In genomic region chr7:59228045-59228865, GRCm38 (mm10) we compare ENCODE assay signal across 8 mouse cellular contexts. TPM values are rescaled to one million over a fixed set of nuclear protein-coding genes. Genes with fewer than 3 reads are reported as not detected.
A peak's percentile ranks its signal among the peaks of the same experiment; 100 is the strongest.
DNase-seq lines count a peak whose midpoint lies in the region; ATAC-seq and TF ChIP-seq lines count a peak whose summit lies in the region.

Ube3a (plus strand) TSS chr7:59228750.

- intact Hi-C loops in heart, adult 2 months (cut with DNase I) = no loop called here

- peak within 1 kb of the TSS; percentile 98 for H3K27ac ChIP-seq in embryonic facial prominence, embryonic 14.5 days (replicated peaks; ENCODE audit: low read depth, low read length)
- H3K27ac ChIP-seq in heart, adult 2 months = peak within 1 kb of the TSS; percentile 96
- peak within 1 kb of the TSS; percentile 98 for H3K27ac ChIP-seq in limb, embryonic 13.5 days
- H3K27ac ChIP-seq in midbrain, embryonic 16.5 days (ENCODE audit: low read length) = peak within 1 kb of the TSS; percentile 98

- peaks cover 11% of the 10 kb centered on the region; the same call in 1 of the 2 replicates for H3K4me1 ChIP-seq in embryonic facial prominence, embryonic 14.5 days (ENCODE audit: control insufficient read depth, insufficient read depth, low read length)
- H3K4me1 ChIP-seq in heart, adult 2 months (ENCODE audit: control insufficient read depth, insufficient read depth, low read length) = peaks cover 3% of the 10 kb centered on the region; the same call in 1 of the 2 replicates
- peaks cover 12% of the 10 kb centered on the region for H3K4me1 ChIP-seq in limb, embryonic 13.5 days
- H3K4me1 ChIP-seq in midbrain, embryonic 16.5 days (ENCODE audit: control insufficient read depth, insufficient read depth, low read length) = peaks cover 13% of the 10 kb centered on the region

- WGBS in embryonic facial prominence, embryonic 14.5 days = 2% methylated on average over 31 of the region's 50 CpGs
- WGBS in heart, adult 2 months = under 1% methylated on average over 50 of the region's 50 CpGs
- 1% methylated on average over 50 of the region's 50 CpGs for WGBS in limb, embryonic 13.5 days
- under 1% methylated on average over 49 of the region's 50 CpGs for WGBS in midbrain, embryonic 16.5 days

- H3K36me3 ChIP-seq in embryonic facial prominence, embryonic 14.5 days (ENCODE audit: control insufficient read depth, insufficient read depth, low read length) = no peaks in the 10 kb centered on the region
- peaks cover 12% of the 10 kb centered on the region for H3K36me3 ChIP-seq in heart, adult 2 months (ENCODE audit: control insufficient read depth, insufficient read depth, low read length)
- no peaks in the 10 kb centered on the region for H3K36me3 ChIP-seq in limb, embryonic 13.5 days
- H3K36me3 ChIP-seq in midbrain, embryonic 16.5 days (ENCODE audit: control insufficient read depth, insufficient read depth, low read length) = no peaks in the 10 kb centered on the region

- H3K27me3 ChIP-seq in embryonic facial prominence, embryonic 14.5 days (replicated peaks; ENCODE audit: control insufficient read depth, insufficient read depth, low read length) = no peaks in the 10 kb centered on the region
- H3K27me3 ChIP-seq in heart, adult 2 months (ENCODE audit: control insufficient read depth, insufficient read depth, low read length) = no peaks in the 10 kb centered on the region
- H3K27me3 ChIP-seq in limb, embryonic 13.5 days = no peaks in the 10 kb centered on the region
- no peaks in the 10 kb centered on the region for H3K27me3 ChIP-seq in midbrain, embryonic 16.5 days (ENCODE audit: control insufficient read depth, insufficient read depth, low read depth, low read length)

- no peaks in the 10 kb centered on the region; the same call in 1 of the 2 replicates for H3K79me2 ChIP-seq in heart, adult 2 months (replicated peaks; ENCODE audit: control insufficient read depth, insufficient read depth, low read length)

- peak within 1 kb of the TSS; percentile 97 for H3K9ac ChIP-seq in embryonic facial prominence, embryonic 14.5 days (ENCODE audit: low read depth, low read length)
- peak within 1 kb of the TSS; percentile 95 for H3K9ac ChIP-seq in heart, adult 2 months (ENCODE audit: low read depth, low read length)
- peak within 1 kb of the TSS; percentile 99 for H3K9ac ChIP-seq in limb, embryonic 13.5 days
- peak within 1 kb of the TSS; percentile 98 for H3K9ac ChIP-seq in midbrain, embryonic 16.5 days (ENCODE audit: low read depth, low read length)

- peak; percentile 99 for ATAC-seq in embryonic facial prominence, embryonic 14.5 days (ENCODE audit: low read depth)
- peak; percentile 97 for ATAC-seq in limb, embryonic 13.5 days (ENCODE audit: low FRiP score, low read depth)
- ATAC-seq in midbrain, embryonic 16.5 days = peak; percentile 97

- TF ChIP-seq CTCF in heart, adult 2 months (IDR thresholded peaks at IDR 0.05) = no peak

- H3K4me2 ChIP-seq in embryonic facial prominence, embryonic 14.5 days (ENCODE audit: low read depth, low read length) = peak within 1 kb of the TSS; percentile 71
- peak within 1 kb of the TSS; percentile 67 for H3K4me2 ChIP-seq in limb, embryonic 13.5 days (replicated peaks)
- H3K4me2 ChIP-seq in midbrain, embryonic 16.5 days (ENCODE audit: low read length) = peak within 1 kb of the TSS; percentile 63

- H3K9me3 ChIP-seq in embryonic facial prominence, embryonic 14.5 days (ENCODE audit: control insufficient read depth, low read length) = no peaks in the 10 kb centered on the region
- H3K9me3 ChIP-seq in limb, embryonic 13.5 days = no peaks in the 10 kb centered on the region
- H3K9me3 ChIP-seq in midbrain, embryonic 16.5 days (replicated peaks; ENCODE audit: control insufficient read depth, low read length, poor library complexity, severe bottlenecking) = no peaks in the 10 kb centered on the region

- TF ChIP-seq EP300 in heart, adult 2 months (IDR thresholded peaks at IDR 0.05; ENCODE audit: insufficient read depth, low read depth, low read length) = no peak; the same call in 1 of the 2 replicates

- TF ChIP-seq POLR2A in heart, adult 2 months (IDR thresholded peaks at IDR 0.05; ENCODE audit: insufficient read depth, low read depth, low read length) = peak; percentile 91

- DNase-seq in 3T3-L1 (ENCODE audit: low read depth, low spot score) = peak; percentile 92
- peak; percentile 94 to 98 for DNase-seq in adrenal gland, postnatal 4 days (ENCODE audit: low spot score in 2 of 2)
- peak; percentile 99 for DNase-seq in embryonic facial prominence, embryonic 14.5 days (ENCODE audit: low spot score)
- DNase-seq in heart, adult 2 months = peak; percentile 98 to 99
- DNase-seq in kidney, adult 8-10 months = peak; percentile 97 to 98
- DNase-seq in spleen, postnatal 14 days (ENCODE audit: low spot score in 2 of 2) = peak; percentile 92 to 94

- peak within 1 kb of the TSS; percentile 95 for H3K4me3 ChIP-seq in embryonic facial prominence, embryonic 14.5 days (ENCODE audit: low read depth, low read length)
- peak within 1 kb of the TSS; percentile 86 for H3K4me3 ChIP-seq in heart, adult 2 months
- peak within 1 kb of the TSS; percentile 95 for H3K4me3 ChIP-seq in limb, embryonic 13.5 days
- peak within 1 kb of the TSS; percentile 65 for H3K4me3 ChIP-seq in midbrain, embryonic 16.5 days (ENCODE audit: low read depth, low read length)

RNA-seq across cellular contexts. Expression of gene Ube3a, which starts in this region (rescaled TPM):
- 100 to 1,000 TPM; 149 to 153 TPM for total RNA-seq in adrenal gland, postnatal 4 days (2021)
- 136 and 144 TPM in 2 replicates for polyA plus RNA-seq in embryonic facial prominence, embryonic 14.5 days (2014; fragmentation: Nextera tagmentation; extraction: Ambion mirVana)
- total RNA-seq in heart, adult 2 months (2021) = 100 to 1,000 TPM; 128 to 136 TPM
- polyA plus RNA-seq in heart, adult 2 months (2012; rRNA removed) = 27.3 and 38.4 TPM in 2 replicates
- polyA plus RNA-seq in limb, embryonic 13.5 days (2015; fragmentation: Nextera tagmentation; extraction: Ambion mirVana) = 141 TPM in 2 replicates
- polyA plus RNA-seq in midbrain, embryonic 16.5 days (2015; fragmentation: Nextera tagmentation; extraction: Ambion mirVana) = 160 and 171 TPM in 2 replicates

Comparison
In these comparisons a context has a peak if more than half of its experiments do, and no peak if none do; other contexts are left out.
1. Peak in every context shown above with its lines: DNase-seq, ATAC-seq, H3K4me3 ChIP-seq and H3K27ac ChIP-seq.